Mouse (Mus musculus): Measurements from ENCODE around the gene Sox21.
A peak's percentile ranks its signal among the peaks of the same experiment; 100 is the strongest.

The Sox21 gene

DNA sequence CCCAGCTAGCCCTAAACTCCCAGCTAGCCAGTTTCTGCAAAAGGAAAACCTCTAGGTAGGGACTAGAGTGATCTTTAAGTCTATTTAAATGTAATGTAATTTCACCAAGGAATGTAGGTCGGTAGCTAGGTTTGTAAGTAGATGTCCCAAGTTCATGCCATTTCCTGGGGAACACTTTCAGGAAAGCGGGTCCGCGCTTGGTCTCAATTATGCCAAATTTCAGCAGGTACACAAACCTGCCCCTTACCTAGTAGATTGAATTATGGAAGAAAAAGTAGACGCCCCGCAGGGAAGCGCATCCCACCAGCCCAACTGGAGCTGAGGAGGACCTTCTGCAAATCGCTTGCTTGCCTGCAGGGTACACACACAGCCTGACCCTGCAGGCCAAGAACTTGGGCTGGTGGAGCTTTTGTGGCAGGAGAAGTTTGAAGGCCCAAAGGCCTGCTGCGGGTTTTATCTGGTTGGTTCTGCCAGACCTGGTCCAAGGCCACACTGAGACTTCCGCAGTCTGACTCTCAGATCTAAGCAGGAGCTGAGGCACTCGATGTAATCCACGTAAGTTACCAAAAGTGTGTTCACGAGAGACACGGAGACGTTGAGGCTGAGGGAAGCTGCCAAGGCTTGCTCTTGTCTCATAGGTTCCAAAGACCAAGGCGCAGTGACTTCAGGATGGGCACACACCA, 11.6 kb downstream of the Sox21 start:
- no peak for DNase-seq (ENCODE audit: low read depth, low spot score)

DNA sequence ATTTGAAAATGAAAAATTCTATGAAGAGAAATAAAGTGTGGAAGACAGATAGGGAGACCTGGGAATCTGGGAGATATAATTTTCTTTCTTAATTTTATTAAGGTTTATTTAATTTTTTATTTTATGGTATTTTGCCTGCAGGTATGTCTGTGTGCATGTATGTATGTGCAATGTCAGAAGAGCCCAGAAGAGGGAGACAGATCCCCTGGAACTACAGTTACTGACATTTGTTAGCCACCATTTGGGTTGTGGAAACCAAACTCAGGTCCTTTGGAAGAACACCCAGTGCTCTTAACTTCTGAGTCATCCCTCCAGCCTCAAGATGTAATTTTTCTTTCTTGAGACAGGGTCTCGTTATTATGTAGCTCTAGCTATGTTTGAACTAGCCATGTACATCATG, 15.9 kb downstream of the Sox21 start:
- DNase-seq (ENCODE audit: low read depth, low spot score) = peak; percentile 36

DNA sequence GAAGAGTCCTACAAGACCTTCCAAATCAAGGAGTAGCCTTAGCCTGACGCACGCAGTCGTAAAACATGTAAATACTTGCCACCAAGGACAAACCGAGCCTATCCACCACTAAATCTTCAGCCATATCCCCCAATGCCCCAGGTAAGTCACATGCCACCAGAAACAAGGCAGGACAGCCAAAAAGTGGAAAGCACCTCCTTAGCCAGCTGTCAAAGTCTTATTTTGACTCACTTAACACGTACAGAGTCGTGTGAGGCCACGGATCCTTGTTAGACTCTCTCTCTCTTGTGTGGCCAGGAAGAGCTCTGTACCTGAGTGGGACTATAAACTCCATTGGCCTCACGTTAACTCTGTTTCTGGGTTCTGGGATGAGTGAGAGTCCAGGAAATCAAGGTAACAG, 20.0 kb downstream of the Sox21 start:
- no peak for DNase-seq (ENCODE audit: low read depth, low spot score)

DNA sequence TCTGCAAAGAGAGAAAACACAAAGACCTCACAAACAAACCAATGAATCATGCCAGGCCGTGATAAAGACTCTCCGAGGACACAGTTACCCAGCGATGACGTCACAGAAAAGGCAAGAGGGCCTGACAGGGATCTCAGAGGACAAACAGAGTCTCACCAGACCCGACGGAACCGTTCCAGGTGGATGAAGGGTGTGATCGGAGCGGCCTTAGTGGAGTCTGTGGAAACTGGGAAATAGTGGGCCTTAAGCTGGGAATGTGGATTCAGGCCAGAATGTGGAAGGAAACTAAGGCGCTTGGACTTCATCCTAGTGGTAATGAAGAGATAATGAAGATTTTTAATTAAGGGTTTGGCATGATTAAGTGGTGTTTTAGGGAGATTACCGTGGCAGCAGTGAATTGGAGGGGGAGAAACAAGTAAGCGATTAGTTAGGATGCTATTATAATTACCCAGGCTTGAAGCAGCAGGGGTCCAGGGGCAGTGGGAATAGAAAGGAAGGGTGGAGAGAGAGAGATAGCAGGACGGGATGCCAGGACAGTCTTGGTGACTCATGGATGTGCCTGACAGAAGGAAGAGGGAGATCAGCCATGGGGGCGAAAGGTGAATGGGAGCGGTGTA, 24.5 kb downstream of the Sox21 start:
- no peak for DNase-seq (ENCODE audit: low read depth, low spot score)

DNA sequence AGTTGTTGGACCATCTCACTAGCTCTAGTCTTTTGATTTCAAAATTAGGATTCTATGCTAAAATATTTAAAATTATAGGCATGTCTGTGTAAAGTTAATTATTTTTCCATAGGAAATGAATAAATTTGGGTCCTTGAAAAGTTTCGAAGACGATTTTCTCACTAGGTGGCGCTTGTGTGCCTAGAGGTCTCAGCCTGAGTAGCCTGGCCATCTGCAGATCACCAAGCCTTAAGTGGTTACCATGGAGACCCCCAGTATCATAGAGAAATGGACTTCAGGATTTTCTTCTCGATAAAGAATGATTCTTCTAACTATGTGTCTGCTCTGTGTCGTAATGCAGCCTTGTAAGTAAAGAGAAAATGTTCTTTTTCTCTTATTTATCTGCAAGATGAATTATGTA, 27.2 kb downstream of the Sox21 start:
- no peak for DNase-seq (ENCODE audit: low read depth, low spot score)

DNA sequence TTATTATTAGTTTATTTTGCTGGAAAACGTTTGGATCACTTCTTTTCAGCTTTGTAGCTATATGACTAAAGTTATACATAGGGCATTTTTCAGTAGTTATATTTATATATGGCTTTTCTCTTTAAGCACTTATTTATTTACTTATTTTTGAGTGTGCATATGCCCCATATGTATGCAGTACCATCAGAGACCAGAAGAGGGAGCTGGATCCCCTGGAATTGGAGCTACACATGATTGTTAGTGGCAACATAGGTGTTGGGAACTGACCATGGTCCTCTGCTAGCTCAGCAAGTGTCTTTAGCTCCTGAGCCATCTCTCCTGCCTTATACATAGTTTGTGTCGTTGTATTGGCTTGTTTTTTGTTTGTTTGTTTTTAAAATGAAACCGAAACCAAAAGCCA, 29.5 kb downstream of the Sox21 start:
- no peak for DNase-seq (ENCODE audit: low read depth, low spot score)

DNA sequence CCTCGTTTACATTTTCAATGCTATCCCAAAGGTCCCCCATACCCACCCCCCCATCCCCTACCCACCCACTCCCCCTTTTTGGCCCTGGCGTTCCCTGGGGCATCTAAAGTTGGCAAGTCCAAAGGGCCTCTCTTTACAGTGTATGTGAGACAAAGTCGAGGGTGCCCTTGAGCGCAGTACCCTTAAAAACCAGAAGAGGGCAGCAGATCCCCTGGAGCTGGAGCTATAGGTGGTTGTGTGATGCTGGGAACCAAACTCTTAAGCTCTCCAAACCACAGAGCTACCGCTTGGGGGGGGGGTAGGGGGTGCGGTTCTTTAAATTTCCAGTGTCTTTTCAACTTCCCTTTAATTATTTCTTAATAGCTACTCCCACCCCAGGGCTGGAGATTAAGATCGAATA, 33.8 kb downstream of the Sox21 start:
- peak; percentile 61 for DNase-seq (ENCODE audit: low read depth, low spot score)

DNA sequence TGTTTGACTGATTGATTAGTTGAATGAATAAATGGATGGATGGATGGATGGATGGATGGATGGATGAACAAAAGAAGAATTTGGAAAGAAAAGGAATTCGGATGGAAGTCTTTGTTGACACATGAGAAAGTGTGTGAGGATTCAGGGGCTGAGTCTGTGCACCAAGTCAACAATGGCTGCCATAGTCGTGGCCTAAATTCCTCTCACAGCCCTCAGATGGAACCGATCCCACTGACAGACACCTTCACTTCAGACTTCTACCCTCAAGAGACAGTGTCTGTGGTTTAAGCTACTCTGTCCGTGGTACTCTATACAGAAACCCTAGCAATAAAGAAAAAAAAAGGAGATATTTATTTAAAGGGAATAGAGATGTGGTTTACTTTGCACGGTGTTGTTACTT, 34.8 kb downstream of the Sox21 start:
- DNase-seq (ENCODE audit: low read depth, low spot score) = no peak

DNA sequence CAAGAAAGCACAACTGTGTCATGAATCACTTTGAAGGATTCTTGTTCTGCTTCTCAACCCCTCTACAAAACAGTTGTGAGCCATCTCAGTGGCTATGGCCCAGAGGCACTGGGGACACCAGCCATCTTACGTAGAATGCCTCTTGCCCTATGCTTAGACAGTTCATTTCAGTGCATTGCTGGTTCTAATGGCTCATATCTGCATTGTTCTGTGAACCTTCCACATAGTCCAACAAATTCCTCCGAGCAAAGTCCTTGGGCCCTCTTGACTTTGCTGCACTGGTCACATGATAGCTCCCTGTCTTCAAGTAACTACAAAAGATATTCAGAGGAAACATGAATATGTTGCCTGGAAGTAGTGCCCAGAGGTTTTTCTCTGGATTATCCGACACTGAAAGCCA, 36.1 kb downstream of the Sox21 start:
- no peak for DNase-seq (ENCODE audit: low read depth, low spot score)

DNA sequence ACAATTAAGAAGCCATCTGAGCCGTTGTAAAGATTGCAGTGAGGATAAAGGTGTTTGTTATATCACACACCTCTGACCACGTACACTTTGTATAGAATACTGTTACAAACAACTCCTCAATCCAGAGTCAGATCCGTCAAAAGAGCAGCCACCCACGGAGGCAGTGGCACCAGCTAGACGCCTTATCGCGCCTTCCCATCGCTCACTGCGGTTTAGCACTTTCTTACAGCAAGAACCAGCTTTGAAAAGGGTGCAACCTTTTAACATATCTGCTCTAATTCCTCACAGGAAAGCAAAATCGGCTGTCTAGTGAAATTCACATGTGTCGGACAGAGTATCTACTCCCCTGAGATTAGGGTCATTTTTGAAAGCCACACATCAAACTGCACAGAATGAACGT, 39.8 kb downstream of the Sox21 start:
- peak; percentile 7 for DNase-seq (ENCODE audit: low read depth, low spot score)

DNA sequence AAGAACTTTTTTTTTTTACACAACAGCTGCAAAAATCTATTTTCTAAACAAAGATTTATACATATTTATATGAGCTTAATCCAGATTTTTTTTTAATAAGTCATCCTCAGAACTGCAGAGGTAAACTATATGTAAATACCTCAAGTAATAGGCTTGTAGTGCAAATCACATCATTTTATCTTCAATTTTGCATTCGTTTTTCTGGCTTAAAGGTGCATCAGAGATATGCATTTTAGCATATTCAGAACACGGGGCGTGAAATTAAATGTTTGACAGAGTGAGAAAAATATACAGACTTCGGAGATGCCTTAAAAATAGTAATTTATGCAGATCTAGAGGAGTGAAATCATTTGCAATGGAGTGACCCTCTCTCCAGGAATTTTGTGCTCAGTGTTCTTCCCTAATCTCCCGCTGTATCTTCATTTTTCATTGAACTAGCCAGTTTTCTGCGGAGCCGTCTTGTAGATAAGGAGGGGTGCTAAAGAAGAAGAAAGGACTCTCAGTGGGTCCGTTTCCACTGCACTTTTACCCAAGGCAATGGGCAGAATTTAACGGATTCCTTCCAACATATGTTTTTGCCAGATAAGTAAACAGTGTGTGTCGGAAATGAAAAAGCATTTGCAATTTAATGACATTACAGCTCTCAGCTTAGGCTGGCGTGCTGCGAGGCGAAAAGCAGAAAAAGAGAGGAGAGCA, 42.5 kb downstream of the Sox21 start:
- DNase-seq (ENCODE audit: low read depth, low spot score) = no peak

DNA sequence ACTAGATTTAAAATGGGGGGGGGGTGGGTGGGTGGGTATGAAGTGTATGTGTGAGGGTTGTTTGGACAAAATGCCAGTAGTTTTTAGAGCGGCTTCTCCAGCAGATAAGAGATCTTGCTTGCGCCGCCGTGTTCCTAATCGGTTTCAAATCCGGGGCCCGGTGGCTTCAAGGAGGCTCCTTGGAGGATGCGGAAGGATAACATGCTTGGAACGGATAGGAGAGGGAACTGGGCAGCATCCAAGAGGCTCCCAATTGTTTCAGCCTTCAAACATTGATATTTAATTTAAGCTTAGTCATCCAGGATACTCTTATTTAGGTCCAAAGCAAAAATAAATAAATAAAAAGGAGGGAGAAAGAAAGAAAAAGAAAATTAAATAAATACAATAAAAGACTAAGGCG, 43.2 kb downstream of the Sox21 start:
- no peak for DNase-seq (ENCODE audit: low read depth, low spot score)

DNA sequence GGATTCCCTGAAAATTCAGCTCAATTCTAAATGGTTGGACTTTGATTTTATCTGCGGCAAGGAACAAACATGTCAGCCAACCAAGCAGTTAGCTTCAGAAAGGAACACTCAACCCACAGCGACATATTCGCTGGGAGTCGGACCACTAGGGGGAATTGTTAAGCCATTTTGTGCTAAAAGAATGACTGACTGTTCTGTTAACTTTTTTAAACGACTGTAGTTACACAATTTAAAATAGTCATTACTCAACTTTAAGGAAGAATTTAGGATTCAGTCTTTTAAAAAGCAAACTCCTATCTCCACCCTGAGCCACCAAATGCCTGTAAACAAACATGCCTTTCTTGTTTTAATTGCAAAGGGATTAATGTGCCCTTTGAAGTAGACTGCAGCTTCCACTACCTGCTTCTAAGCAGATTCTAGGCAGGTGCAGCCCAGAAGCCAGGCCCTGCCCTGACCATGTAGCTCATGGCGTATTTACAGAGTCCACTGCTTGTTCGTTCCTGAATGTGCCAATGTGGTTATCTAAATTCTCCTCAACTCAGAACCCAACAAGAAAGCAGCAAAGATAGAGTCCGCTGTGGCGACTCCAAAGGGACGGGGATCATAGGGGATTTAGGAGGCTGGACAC, 43.7 kb downstream of the Sox21 start:
- no peak for DNase-seq (ENCODE audit: low read depth, low spot score)

DNA sequence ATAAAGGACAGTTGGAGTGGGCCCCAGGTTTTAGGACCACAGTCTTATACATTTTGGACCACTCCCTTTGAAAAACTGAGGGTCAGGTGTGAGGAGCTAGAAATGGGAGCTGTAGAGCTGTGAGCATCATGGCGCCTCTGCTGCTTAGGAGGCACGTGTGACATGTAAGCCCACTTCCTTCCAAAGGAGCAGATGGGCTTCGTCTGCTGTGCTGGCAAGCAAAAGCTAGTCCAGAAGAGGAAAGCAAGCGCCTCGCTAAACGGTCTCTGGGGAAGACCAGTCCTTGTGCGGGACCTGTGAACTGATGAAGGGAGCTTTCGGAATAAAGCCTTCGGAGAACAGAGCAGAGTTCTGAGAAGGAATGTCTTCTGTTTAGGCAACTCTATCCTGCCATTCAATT, 45.4 kb downstream of the Sox21 start:
- no peak for DNase-seq (ENCODE audit: low read depth, low spot score)

All from CD4-positive, CD25-positive, alpha-beta regulatory T cell, adult 2 months (primary cell).